Mouse (Mus musculus): Measurements from ENCODE around the gene Adap2. TPM values are rescaled to one million over a fixed set of nuclear protein-coding genes. Genes with fewer than 3 reads are reported as not detected.
"Not testable (repeated sequence)": the region's sequence is repeated elsewhere in the genome, so short reads cannot be mapped to it uniquely, and the experiment has no call there.

The Adap2 gene
- polyA plus RNA-seq, 1 experiment from 2014 or later = 0.67 TPM

GRCm38 (mm10) chr11:80141825-80142521 lies 11.9 kb upstream of the Adap2 start, which contains the start of gene Tefm:
Tefm (minus strand) TSS chr11:80142175.
- H3K27ac ChIP-seq (replicated peaks; ENCODE audit: low read depth, low read length) = peak within 1 kb of the TSS; percentile 72; the same call in 1 of the 2 replicates
- peaks cover 7% of the 10 kb centered on the region for H3K4me1 ChIP-seq (ENCODE audit: control insufficient read depth, insufficient read depth, low read length)
- peak within 1 kb of the TSS; percentile 84 for H3K4me3 ChIP-seq (ENCODE audit: low read depth, low read length)
- DNase-seq (ENCODE audit: low spot score) (peak; percentile 91), ATAC-seq (ENCODE audit: insufficient number of reproducible peaks, low FRiP score, low TSS enrichment, low read depth) (peak; percentile 78; the same call in 1 of the 2 replicates)
- H3K4me2 ChIP-seq (ENCODE audit: low read depth, severe bottlenecking) = peak within 1 kb of the TSS; percentile 66
- WGBS = under 1% methylated on average over 40 of the region's 40 CpGs
- H3K27me3 ChIP-seq (ENCODE audit: control insufficient read depth, insufficient read depth, low read length) = no peaks in the 10 kb centered on the region
- peak within 1 kb of the TSS; percentile 91 for H3K9ac ChIP-seq (ENCODE audit: low read length)
- no peaks in the 10 kb centered on the region for H3K9me3 ChIP-seq (ENCODE audit: control insufficient read depth, low read length)
- H3K36me3 ChIP-seq (ENCODE audit: control insufficient read depth, insufficient read depth, low read length) = no peaks in the 10 kb centered on the region

- 52% methylated on average over 8 of the region's 8 CpGs for WGBS
- no peaks in the 10 kb centered on the region for H3K36me3 ChIP-seq (ENCODE audit: control insufficient read depth, insufficient read depth, low read length)
- no peak overlapping the region for H3K4me3 ChIP-seq (ENCODE audit: low read depth, low read length)
- H3K4me1 ChIP-seq (ENCODE audit: control insufficient read depth, insufficient read depth, low read length) = peaks cover 7% of the 10 kb centered on the region
- no peak overlapping the region for H3K27ac ChIP-seq (replicated peaks; ENCODE audit: low read depth, low read length)
- no peaks in the 10 kb centered on the region for H3K9me3 ChIP-seq (ENCODE audit: control insufficient read depth, low read length)
- H3K9ac ChIP-seq (ENCODE audit: low read length) = no peak overlapping the region
- no peaks in the 10 kb centered on the region for H3K27me3 ChIP-seq (ENCODE audit: control insufficient read depth, insufficient read depth, low read length)
- H3K4me2 ChIP-seq (ENCODE audit: low read depth, severe bottlenecking) = peak overlapping the region; percentile 66; the same call in 1 of the 2 replicates
- ATAC-seq (ENCODE audit: insufficient number of reproducible peaks, low FRiP score, low TSS enrichment, low read depth) (no peak), DNase-seq (ENCODE audit: low spot score) (no peak)
These were observed 11.0 kb upstream of the Adap2 start for GRCm38 (mm10) chr11:80142872-80143271.

GRCm38 (mm10) chr11:80145787-80146275 lies 8.1 kb upstream of the Adap2 start:
- DNase-seq (ENCODE audit: low spot score) = no peak
- H3K27ac ChIP-seq (replicated peaks; ENCODE audit: low read depth, low read length) = no peak overlapping the region
- H3K9me3 ChIP-seq (ENCODE audit: control insufficient read depth, low read length) = no peaks in the 10 kb centered on the region
- H3K4me2 ChIP-seq (ENCODE audit: low read depth, severe bottlenecking) = no peak overlapping the region
- peaks cover 4% of the 10 kb centered on the region for H3K4me1 ChIP-seq (ENCODE audit: control insufficient read depth, insufficient read depth, low read length)
- H3K36me3 ChIP-seq (ENCODE audit: control insufficient read depth, insufficient read depth, low read length) = no peaks in the 10 kb centered on the region
- H3K27me3 ChIP-seq (ENCODE audit: control insufficient read depth, insufficient read depth, low read length) = no peaks in the 10 kb centered on the region
- no peak overlapping the region for H3K9ac ChIP-seq (ENCODE audit: low read length)
- WGBS = 52% methylated on average over 10 of the region's 10 CpGs
- ATAC-seq (ENCODE audit: insufficient number of reproducible peaks, low FRiP score, low TSS enrichment, low read depth) = no peak
- no peak overlapping the region for H3K4me3 ChIP-seq (ENCODE audit: low read depth, low read length)

GRCm38 (mm10) chr11:80147748-80148147 lies 6.2 kb upstream of the Adap2 start:
- 0 out of 2 replicates have a peak, but pooled peaks cover 2% of the 10 kb centered on the region for H3K27me3 ChIP-seq (ENCODE audit: control insufficient read depth, insufficient read depth, low read length)
- H3K27ac ChIP-seq (replicated peaks; ENCODE audit: low read depth, low read length) = no peak overlapping the region
- DNase-seq (ENCODE audit: low spot score) (no peak), ATAC-seq (ENCODE audit: insufficient number of reproducible peaks, low FRiP score, low TSS enrichment, low read depth) (no peak)
- no peaks in the 10 kb centered on the region for H3K9me3 ChIP-seq (ENCODE audit: control insufficient read depth, low read length)
- WGBS = 74% methylated on average over 6 of the region's 6 CpGs
- H3K4me3 ChIP-seq (ENCODE audit: low read depth, low read length) = no peak overlapping the region
- H3K4me2 ChIP-seq (ENCODE audit: low read depth, severe bottlenecking) = no peak overlapping the region
- H3K36me3 ChIP-seq (ENCODE audit: control insufficient read depth, insufficient read depth, low read length) = no peaks in the 10 kb centered on the region
- H3K9ac ChIP-seq (ENCODE audit: low read length) = no peak overlapping the region
- peaks cover 2% of the 10 kb centered on the region; the same call in 1 of the 2 replicates for H3K4me1 ChIP-seq (ENCODE audit: control insufficient read depth, insufficient read depth, low read length)

GRCm38 (mm10) chr11:80148313-80148712 lies 5.6 kb upstream of the Adap2 start:
- no peaks in the 10 kb centered on the region for H3K36me3 ChIP-seq (ENCODE audit: control insufficient read depth, insufficient read depth, low read length)
- no peak overlapping the region for H3K9ac ChIP-seq (ENCODE audit: low read length)
- H3K9me3 ChIP-seq (ENCODE audit: control insufficient read depth, low read length) = no peaks in the 10 kb centered on the region
- no peak overlapping the region for H3K4me3 ChIP-seq (ENCODE audit: low read depth, low read length)
- WGBS = 38% methylated on average over 1 of the region's 1 CpGs
- H3K4me1 ChIP-seq (ENCODE audit: control insufficient read depth, insufficient read depth, low read length) = no peaks in the 10 kb centered on the region
- peaks cover 4% of the 10 kb centered on the region for H3K27me3 ChIP-seq (ENCODE audit: control insufficient read depth, insufficient read depth, low read length)
- no peak for DNase-seq (ENCODE audit: low spot score)
- no peak overlapping the region for H3K4me2 ChIP-seq (ENCODE audit: low read depth, severe bottlenecking)
- no peak for ATAC-seq (ENCODE audit: insufficient number of reproducible peaks, low FRiP score, low TSS enrichment, low read depth)
- H3K27ac ChIP-seq (replicated peaks; ENCODE audit: low read depth, low read length) = no peak overlapping the region

- H3K4me1 ChIP-seq (ENCODE audit: control insufficient read depth, insufficient read depth, low read length); H3K9ac ChIP-seq (ENCODE audit: low read length); H3K4me3 ChIP-seq (ENCODE audit: low read depth, low read length); ATAC-seq (ENCODE audit: insufficient number of reproducible peaks, low FRiP score, low TSS enrichment, low read depth); H3K9me3 ChIP-seq (ENCODE audit: control insufficient read depth, low read length); DNase-seq (ENCODE audit: low spot score); H3K4me2 ChIP-seq (ENCODE audit: low read depth, severe bottlenecking); H3K27ac ChIP-seq (replicated peaks; ENCODE audit: low read depth, low read length); H3K36me3 ChIP-seq (ENCODE audit: control insufficient read depth, insufficient read depth, low read length): not testable (repeated sequence)
- peaks cover 11% of the 10 kb centered on the region for H3K27me3 ChIP-seq (ENCODE audit: control insufficient read depth, insufficient read depth, low read length)
- 67% methylated on average over 1 of the region's 4 CpGs for WGBS
These were observed 4.9 kb upstream of the Adap2 start for GRCm38 (mm10) chr11:80148974-80149373.

- no peak overlapping the region for H3K4me3 ChIP-seq (ENCODE audit: low read depth, low read length)
- H3K27me3 ChIP-seq (ENCODE audit: control insufficient read depth, insufficient read depth, low read length) = peaks cover 16% of the 10 kb centered on the region
- WGBS = 82% methylated on average over 8 of the region's 8 CpGs
- H3K9ac ChIP-seq (ENCODE audit: low read length) = no peak overlapping the region
- no peak overlapping the region for H3K4me2 ChIP-seq (ENCODE audit: low read depth, severe bottlenecking)
- no peaks in the 10 kb centered on the region for H3K36me3 ChIP-seq (ENCODE audit: control insufficient read depth, insufficient read depth, low read length)
- no peak for DNase-seq (ENCODE audit: low spot score)
- H3K9me3 ChIP-seq (ENCODE audit: control insufficient read depth, low read length) = no peaks in the 10 kb centered on the region
- 0 out of 2 replicates have a peak, but pooled peaks cover 7% of the 10 kb centered on the region for H3K4me1 ChIP-seq (ENCODE audit: control insufficient read depth, insufficient read depth, low read length)
- no peak for ATAC-seq (ENCODE audit: insufficient number of reproducible peaks, low FRiP score, low TSS enrichment, low read depth)
- H3K27ac ChIP-seq (replicated peaks; ENCODE audit: low read depth, low read length) = no peak overlapping the region
These were observed 4.4 kb upstream of the Adap2 start for GRCm38 (mm10) chr11:80149412-80150023.

- no peak overlapping the region for H3K9ac ChIP-seq (ENCODE audit: low read length)
- DNase-seq (ENCODE audit: low spot score) = no peak
- no peak overlapping the region for H3K4me2 ChIP-seq (ENCODE audit: low read depth, severe bottlenecking)
- H3K9me3 ChIP-seq (ENCODE audit: control insufficient read depth, low read length) = no peaks in the 10 kb centered on the region
- no peak overlapping the region for H3K27ac ChIP-seq (replicated peaks; ENCODE audit: low read depth, low read length)
- ATAC-seq (ENCODE audit: insufficient number of reproducible peaks, low FRiP score, low TSS enrichment, low read depth) = no peak
- H3K27me3 ChIP-seq (ENCODE audit: control insufficient read depth, insufficient read depth, low read length) = peaks cover 26% of the 10 kb centered on the region
- H3K4me1 ChIP-seq (ENCODE audit: control insufficient read depth, insufficient read depth, low read length) = 0 out of 2 replicates have a peak, but pooled peaks cover 7% of the 10 kb centered on the region
- H3K36me3 ChIP-seq (ENCODE audit: control insufficient read depth, insufficient read depth, low read length) = no peaks in the 10 kb centered on the region
- H3K4me3 ChIP-seq (ENCODE audit: low read depth, low read length) = no peak overlapping the region
- WGBS = 73% methylated on average over 5 of the region's 5 CpGs
These were observed 3.3 kb upstream of the Adap2 start for GRCm38 (mm10) chr11:80150566-80150965.

Data from limb, embryonic 11.5 days (tissue).